Mouse (Mus musculus) midbrain, embryonic 11.5 days (tissue): Measurements from ENCODE around the gene Slc27a5. TPM values are rescaled to one million over a fixed set of nuclear protein-coding genes. Genes with fewer than 3 reads are reported as not detected.

Experiments used
- ATAC-seq: fragments of 200-750 bp; cut with Nextera tagmentation; 2 replicates; pipeline ENCODE4 v1.8.0; 2017; ENCODE audit warnings: moderate TSS enrichment, moderate library complexity; ENCODE audit not compliant: low FRiP score
- DNase-seq: peaks from one replicate; pipeline ENCODE4 v3.0.0; 2015; ENCODE audit warnings: low spot score; ENCODE audit errors: missing footprints
- H3K27ac ChIP-seq: fragments of 300-500 bp; sonication (generic); 2 replicates; pipeline ENCODE4 v1.5.1; 2014; ENCODE audit warnings: low read depth, low read length
- H3K27me3 ChIP-seq: fragments of 300-500 bp; sonication (generic); 2 replicates; pipeline ENCODE4 v1.6.1; 2014; ENCODE audit warnings: mild to moderate bottlenecking, low read length, moderate library complexity, mixed read lengths; ENCODE audit not compliant: control insufficient read depth, insufficient read depth
- H3K36me3 ChIP-seq: fragments of 300-500 bp; sonication (generic); 2 replicates; pipeline ENCODE4 v1.6.1; 2014; ENCODE audit warnings: mild to moderate bottlenecking, low read length, moderate library complexity, mixed read lengths; ENCODE audit not compliant: control insufficient read depth, insufficient read depth
- H3K4me1 ChIP-seq: fragments of 300-500 bp; sonication (generic); 2 replicates; pipeline ENCODE4 v1.6.1; 2014; ENCODE audit warnings: low read length; ENCODE audit not compliant: control insufficient read depth, insufficient read depth
- H3K4me2 ChIP-seq: fragments of 300-500 bp; sonication (generic); 2 replicates; pipeline ENCODE4 v1.6.1; 2014; ENCODE audit warnings: mild to moderate bottlenecking, moderate library complexity
- H3K4me3 ChIP-seq: fragments of 300-500 bp; sonication (generic); 2 replicates; pipeline ENCODE4 v1.5.1; 2014; ENCODE audit warnings: low read depth, low read length
- H3K9ac ChIP-seq: fragments of 300-500 bp; sonication (generic); 2 replicates; pipeline ENCODE4 v1.6.1; 2014; ENCODE audit warnings: low read length
- H3K9me3 ChIP-seq: fragments of 300-500 bp; sonication (generic); 2 replicates; pipeline ENCODE4 v1.6.1; 2016; ENCODE audit warnings: low read length; ENCODE audit not compliant: control insufficient read depth
- WGBS: fragments of 180-500 bp; shearing (Covaris S2); extraction: QIAGEN DNeasy Blood & Tissue Kit; methylation state at CpG from one replicate; pipeline ENCODE4 v1.1.7; 2014; 5-methylcytosine and 5-hydroxymethylcytosine counted together
- polyA plus RNA-seq: library from polyadenylated mRNA; unstranded; fragments of >200 nt; fragmentation: Nextera tagmentation; extraction: Ambion mirVana; gene quantifications from 2 replicates; pipeline ENCODE4 v1.2.1, GENCODE M21; 2014

Slc27a5 gene
- not detected in 2 replicates for polyA plus RNA-seq

GRCm38 (mm10) chr7:12998053-12998452 lies at the start of gene Slc27a5:
Gene Slc27a5, minus strand, starts transcription at chr7:12998192.
- Histone ChIP-seq H3K27ac (no peak within 1 kb of the TSS), H3K4me2 (no peak within 1 kb of the TSS), H3K27me3 (no peaks in the 10 kb centered on the region), H3K4me3 (no peak within 1 kb of the TSS), H3K36me3 (no peaks in the 10 kb centered on the region), H3K9me3 (no peaks in the 10 kb centered on the region), H3K9ac (no peak within 1 kb of the TSS), H3K4me1 (no peaks in the 10 kb centered on the region)
- DNase-seq (no peak), ATAC-seq (no peak)
- 80% methylated on average over 5 of the region's 5 CpGs for WGBS

- H3K36me3 ChIP-seq = no peaks in the 10 kb centered on the region
- WGBS = 18% methylated on average over 2 of the region's 2 CpGs
- H3K4me2 ChIP-seq = no peak overlapping the region
- ATAC-seq = peak; percentile 64
- H3K9me3 ChIP-seq = no peaks in the 10 kb centered on the region
- H3K9ac ChIP-seq = no peak overlapping the region
- H3K4me1 ChIP-seq = peaks cover 10% of the 10 kb centered on the region
- peaks cover 36% of the 10 kb centered on the region for H3K27me3 ChIP-seq
- H3K4me3 ChIP-seq = no peak overlapping the region
- H3K27ac ChIP-seq = no peak overlapping the region
- peak; percentile 92 for DNase-seq
Observed at GRCm38 (mm10) chr7:13046084-13046483, 48.1 kb upstream of the Slc27a5 start.

- 3% methylated on average over 23 of the region's 23 CpGs for WGBS
- Histone ChIP-seq H3K27me3 (peaks cover 36% of the 10 kb centered on the region), H3K9me3 (no peaks in the 10 kb centered on the region), H3K9ac (peak overlapping the region; percentile 65), H3K4me2 (peak overlapping the region; percentile 80), H3K4me3 (peak overlapping the region; percentile 44), H3K27ac (no peak overlapping the region), H3K4me1 (peaks cover 11% of the 10 kb centered on the region), H3K36me3 (no peaks in the 10 kb centered on the region)
- DNase-seq (no peak), ATAC-seq (peak; percentile 34; the same call in 1 of the 2 replicates)
Observed at GRCm38 (mm10) chr7:13044254-13044625, 46.2 kb upstream of the Slc27a5 start.

DNA sequence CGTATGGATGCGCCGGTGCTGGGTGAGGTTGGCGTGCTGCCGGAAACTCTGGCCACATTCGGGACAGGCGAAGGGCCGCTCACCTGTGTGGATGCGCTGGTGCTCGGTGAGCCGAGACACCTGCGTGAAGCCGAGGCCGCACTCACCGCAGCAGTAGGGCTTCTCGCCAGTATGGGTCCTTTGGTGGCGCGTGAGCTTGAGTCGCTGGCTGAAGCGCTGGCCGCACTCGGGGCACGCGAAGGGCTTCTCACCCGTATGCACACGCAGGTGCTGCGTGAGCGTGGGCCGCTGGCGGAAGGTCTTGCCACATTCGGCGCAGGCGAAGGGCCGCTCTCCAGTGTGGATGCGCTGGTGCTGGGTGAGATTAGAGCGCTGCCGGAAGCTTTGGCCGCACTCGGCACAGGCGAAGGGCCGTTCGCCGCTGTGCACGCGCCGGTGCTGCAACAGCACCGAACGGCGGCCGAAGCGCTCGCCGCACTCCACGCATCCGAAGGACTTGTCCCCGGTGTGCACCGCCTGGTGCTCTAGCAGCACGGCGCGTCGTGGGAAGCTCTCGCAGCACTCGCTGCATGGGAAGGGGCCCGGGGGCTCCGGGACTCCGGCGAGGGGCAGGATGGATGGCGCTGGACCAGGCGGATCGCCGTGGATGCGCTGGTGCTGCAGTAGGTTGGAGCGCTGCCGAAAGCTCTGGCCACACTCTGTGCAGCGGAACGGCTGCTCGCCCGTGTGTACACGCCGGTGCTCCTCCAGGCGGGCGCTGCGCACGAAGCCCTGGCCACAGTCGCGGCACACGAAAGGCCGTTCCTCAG lies 45.7 kb upstream of the Slc27a5 start:
- Histone ChIP-seq H3K4me1 (peaks cover 17% of the 10 kb centered on the region), H3K27me3 (peaks cover 36% of the 10 kb centered on the region), H3K9ac (peak overlapping the region; percentile 65), H3K36me3 (no peaks in the 10 kb centered on the region), H3K9me3 (no peaks in the 10 kb centered on the region), H3K27ac (no peak overlapping the region), H3K4me3 (peak overlapping the region; percentile 44), H3K4me2 (peak overlapping the region; percentile 80)
- ATAC-seq = peak; percentile 61
- WGBS = 6% methylated on average over 88 of the region's 88 CpGs
- DNase-seq = peak; percentile 94

DNA sequence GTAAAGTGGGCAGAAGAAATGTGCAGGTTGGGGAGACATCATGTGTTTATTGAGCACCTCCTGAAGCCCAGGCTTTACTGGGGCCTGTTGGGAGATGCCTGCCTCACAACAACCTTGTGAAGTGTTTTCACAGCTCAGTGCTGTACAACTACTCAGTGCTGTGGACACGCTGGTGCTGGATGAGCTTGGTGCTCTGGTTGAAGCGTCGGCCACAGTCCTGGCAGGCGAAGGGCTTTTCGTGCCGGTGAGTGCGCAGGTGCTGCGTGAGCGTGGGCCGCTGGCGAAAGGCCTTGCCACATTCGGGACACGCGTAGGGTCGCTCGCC lies 45.1 kb upstream of the Slc27a5 start:
- Histone ChIP-seq H3K36me3 (no peaks in the 10 kb centered on the region), H3K9ac (no peak overlapping the region), H3K9me3 (no peaks in the 10 kb centered on the region), H3K4me1 (peaks cover 19% of the 10 kb centered on the region), H3K4me2 (0 out of 2 replicates have a peak overlapping the region, but pooled peaks have one; percentile 80), H3K4me3 (peak overlapping the region; percentile 44), H3K27me3 (peaks cover 36% of the 10 kb centered on the region), H3K27ac (no peak overlapping the region)
- ATAC-seq (no peak), DNase-seq (no peak)
- WGBS = 36% methylated on average over 16 of the region's 16 CpGs

- Histone ChIP-seq H3K4me1 (peaks cover 19% of the 10 kb centered on the region), H3K36me3 (no peaks in the 10 kb centered on the region), H3K4me3 (no peak overlapping the region), H3K9me3 (no peaks in the 10 kb centered on the region), H3K9ac (no peak overlapping the region), H3K27me3 (peaks cover 36% of the 10 kb centered on the region), H3K4me2 (no peak overlapping the region), H3K27ac (no peak overlapping the region)
- ATAC-seq (no peak), DNase-seq (peak; percentile 90)
- 74% methylated on average over 6 of the region's 6 CpGs for WGBS
Observed at GRCm38 (mm10) chr7:13042511-13042910, 44.5 kb upstream of the Slc27a5 start.

DNA sequence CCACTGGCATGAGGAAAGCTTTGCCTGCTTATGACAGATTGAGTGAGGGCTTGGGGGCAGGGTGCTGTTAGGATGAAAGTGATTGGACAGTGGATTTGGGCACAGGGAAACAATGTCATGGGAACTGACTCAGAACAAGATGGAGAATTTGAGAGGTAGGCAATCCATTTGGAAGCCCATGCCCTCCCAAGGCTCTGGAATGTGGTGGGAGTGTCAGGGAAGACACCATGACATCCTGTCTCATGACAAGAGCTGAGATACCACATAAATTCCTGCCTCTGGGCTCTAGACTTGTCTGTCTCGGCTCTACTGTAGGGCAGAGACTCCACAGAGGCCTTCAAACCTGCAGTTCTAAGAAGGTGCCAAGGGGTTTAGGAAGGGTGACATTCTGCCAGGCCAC lies 43.3 kb upstream of the Slc27a5 start:
- Histone ChIP-seq H3K4me1 (peaks cover 26% of the 10 kb centered on the region), H3K9ac (no peak overlapping the region), H3K36me3 (no peaks in the 10 kb centered on the region; the same call in 1 of the 2 replicates), H3K27ac (no peak overlapping the region), H3K9me3 (no peaks in the 10 kb centered on the region), H3K4me2 (no peak overlapping the region), H3K4me3 (no peak overlapping the region), H3K27me3 (peaks cover 36% of the 10 kb centered on the region)
- DNase-seq (peak; percentile 49), ATAC-seq (no peak)
- 95% methylated on average over 1 of the region's 1 CpGs for WGBS

- no peak overlapping the region for H3K27ac ChIP-seq
- DNase-seq = peak; percentile 78
Observed at GRCm38 (mm10) chr7:13039181-13039580, 41.2 kb upstream of the Slc27a5 start.

GRCm38 (mm10) chr7:13038621-13039169 lies 40.7 kb upstream of the Slc27a5 start:
- peak overlapping the region; percentile 88 for H3K4me2 ChIP-seq
- H3K36me3 ChIP-seq = peaks cover 12% of the 10 kb centered on the region
- no peaks in the 10 kb centered on the region for H3K9me3 ChIP-seq
- H3K4me3 ChIP-seq = peak overlapping the region; percentile 85
- ATAC-seq (no peak), DNase-seq (peak; percentile 84)
- H3K4me1 ChIP-seq = peaks cover 26% of the 10 kb centered on the region
- H3K27me3 ChIP-seq = peaks cover 17% of the 10 kb centered on the region
- peak overlapping the region; percentile 97 for H3K9ac ChIP-seq
- WGBS = 27% methylated on average over 15 of the region's 15 CpGs
- H3K27ac ChIP-seq = peak overlapping the region; percentile 99

More at GRCm38 (mm10) chr7:13039181-13039580, 41.2 kb upstream of the Slc27a5 start:
- peaks cover 12% of the 10 kb centered on the region for H3K36me3 ChIP-seq
- peaks cover 22% of the 10 kb centered on the region for H3K27me3 ChIP-seq
- H3K4me2 ChIP-seq = peak overlapping the region; percentile 88
- peak overlapping the region; percentile 97 for H3K9ac ChIP-seq
- ATAC-seq = no peak
- H3K9me3 ChIP-seq = no peaks in the 10 kb centered on the region
- peaks cover 26% of the 10 kb centered on the region for H3K4me1 ChIP-seq
- 84% methylated on average over 1 of the region's 1 CpGs for WGBS
- peak overlapping the region; percentile 85; the same call in 1 of the 2 replicates for H3K4me3 ChIP-seq
